Mouse (Mus musculus): ENCODE results near the gene Stt3a.

Gene Stt3a

DNA sequence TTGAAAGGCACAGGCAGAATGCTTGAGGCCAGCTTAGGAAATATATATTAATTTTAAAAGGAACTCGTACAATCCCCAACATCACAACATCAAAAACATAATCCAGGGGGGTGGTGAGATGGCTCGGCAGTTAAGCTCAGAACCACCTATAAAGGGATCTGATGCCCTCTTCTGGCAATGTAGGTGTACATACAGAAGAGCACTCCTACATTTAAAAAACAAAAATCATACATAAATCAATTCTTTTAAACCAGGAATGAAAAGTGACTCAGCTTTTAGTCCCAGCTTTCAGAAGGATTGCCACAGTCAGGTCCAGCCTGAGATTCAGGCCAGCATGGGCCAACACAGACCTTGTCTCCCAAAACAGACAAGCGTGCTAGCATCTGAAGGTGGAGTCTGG, 50.9 kb downstream of the Stt3a start:
- no peak for DNase-seq (ENCODE audit: low spot score in 2 of 2)

GRCm38 (mm10) chr9:36707304-36707703, 60.2 kb downstream of the Stt3a start:
- no peak for DNase-seq (ENCODE audit: low spot score in 2 of 2)

- DNase-seq (ENCODE audit: low spot score in 2 of 2): no peak
Observed at GRCm38 (mm10) chr9:36705923-36706322, 61.6 kb downstream of the Stt3a start.

- DNase-seq (ENCODE audit: low spot score in 2 of 2): no peak
Observed at GRCm38 (mm10) chr9:36694276-36694675, 73.2 kb downstream of the Stt3a start.

DNA sequence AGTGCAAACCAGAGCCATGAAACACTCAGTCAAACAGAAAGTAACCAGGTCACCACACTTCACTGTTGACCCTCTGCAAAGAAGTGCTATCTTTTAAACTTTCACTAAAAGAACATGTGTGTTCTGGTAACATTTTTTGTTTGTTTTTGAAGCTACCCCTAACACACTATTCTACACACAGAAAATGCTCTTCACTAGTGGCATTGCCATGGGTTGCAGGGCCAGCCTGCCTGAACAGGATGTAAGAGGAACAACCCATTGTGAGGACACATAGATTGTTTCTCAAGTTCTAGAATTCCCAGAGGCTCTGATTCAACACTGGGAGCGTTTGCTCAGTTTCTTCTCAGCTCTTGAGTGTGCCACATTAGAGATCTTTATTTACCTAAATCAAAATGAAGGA, 74.6 kb downstream of the Stt3a start, which contains the start of gene Acrv1:
Gene Acrv1 (plus strand): TSS at position 301 of the 400 bp plus-strand sequence.
- no peak for DNase-seq (ENCODE audit: low spot score in 2 of 2)

DNA sequence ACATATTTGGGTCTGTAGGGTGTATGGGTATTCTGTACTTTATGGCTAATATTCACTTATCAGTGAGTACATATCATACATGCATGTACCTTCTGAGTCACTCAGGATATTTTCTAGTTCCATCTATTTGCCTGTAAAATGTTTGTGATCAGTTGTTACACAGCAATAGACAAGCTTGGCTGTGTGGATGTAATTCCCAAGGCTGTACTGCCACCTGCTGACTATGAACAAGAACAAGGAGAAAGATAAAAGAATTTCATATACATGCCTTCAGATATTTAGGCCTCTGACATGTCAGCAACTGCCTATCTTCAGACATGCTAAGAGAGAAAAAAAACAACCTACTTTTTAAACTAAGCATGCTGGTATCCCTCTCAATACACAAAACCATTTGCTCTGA, 80.2 kb downstream of the Stt3a start:
- DNase-seq (ENCODE audit: low spot score in 2 of 2): no peak

GRCm38 (mm10) chr9:36681424-36681823, 86.1 kb downstream of the Stt3a start:
- DNase-seq (ENCODE audit: low spot score in 2 of 2): no peak

Data from frontal cortex, postnatal 10 days (tissue).